Mouse (Mus musculus) forebrain, embryonic 12.5 days (tissue): Measurements from ENCODE around the gene Txlna. TPM values are rescaled to one million over a fixed set of nuclear protein-coding genes. Genes with fewer than 3 reads are reported as not detected.
A peak's percentile ranks its signal among the peaks of the same experiment; 100 is the strongest.

ENCODE experiments used
- ATAC-seq: fragments of 200-750 bp; cut with Nextera tagmentation; 2 replicates; pipeline ENCODE4 v1.8.0; 2017; ENCODE audit warnings: moderate TSS enrichment; ENCODE audit not compliant: low FRiP score
- H3K27ac ChIP-seq: fragments of 300-500 bp; sonication (generic); 2 replicates; pipeline ENCODE4 v1.5.1; 2016; ENCODE audit warnings: mild to moderate bottlenecking
- H3K27me3 ChIP-seq: fragments of 300-500 bp; sonication (generic); 2 replicates; pipeline ENCODE4 v1.6.1; 2016; ENCODE audit warnings: mild to moderate bottlenecking
- H3K36me3 ChIP-seq: fragments of 300-500 bp; sonication (generic); replicated peaks from 2 replicates; pipeline ENCODE4 v1.6.1; 2016; ENCODE audit warnings: mild to moderate bottlenecking
- H3K4me1 ChIP-seq: fragments of 300-500 bp; sonication (generic); 2 replicates; pipeline ENCODE4 v1.6.1; 2016
- H3K4me2 ChIP-seq: fragments of 300-500 bp; sonication (generic); 2 replicates; pipeline ENCODE4 v1.6.1; 2016; ENCODE audit warnings: mild to moderate bottlenecking, moderate library complexity
- H3K4me3 ChIP-seq: fragments of 300-500 bp; sonication (generic); replicated peaks from 2 replicates; pipeline ENCODE4 v1.5.1; 2016; ENCODE audit warnings: mild to moderate bottlenecking
- H3K9ac ChIP-seq: fragments of 300-500 bp; sonication (generic); 2 replicates; pipeline ENCODE4 v1.6.1; 2016; ENCODE audit warnings: mild to moderate bottlenecking
- H3K9me3 ChIP-seq: fragments of 300-500 bp; sonication (generic); 2 replicates; pipeline ENCODE4 v1.6.1; 2016
- WGBS: fragments of 180-500 bp; shearing (Covaris S2); methylation state at CpG from one replicate; pipeline ENCODE4 v1.1.7; 2016; 5-methylcytosine and 5-hydroxymethylcytosine counted together
- polyA plus RNA-seq: library from polyadenylated mRNA; unstranded; fragments of >200 nt; fragmentation: Nextera tagmentation; extraction: Ambion mirVana; gene quantifications from 2 replicates; pipeline ENCODE4 v1.2.1, GENCODE M21; 2016

Txlna gene
- polyA plus RNA-seq, 1 experiment from 2014 or later = 97.1 TPM

- ATAC-seq = no peak
- Histone ChIP-seq H3K9ac (no peak within 1 kb of the TSS), H3K4me1 (peaks cover 9% of the 10 kb centered on the region), H3K4me3 (no peak within 1 kb of the TSS), H3K9me3 (no peaks in the 10 kb centered on the region), H3K27me3 (no peaks in the 10 kb centered on the region), H3K36me3 (peaks cover 31% of the 10 kb centered on the region), H3K4me2 (no peak within 1 kb of the TSS), H3K27ac (no peak within 1 kb of the TSS)
- 85% methylated on average over 6 of the region's 6 CpGs for WGBS
Measured at GRCm38 (mm10) chr4:129614093-129614492, 26.8 kb downstream of the Txlna start, which contains the start of gene Dcdc2b. TSS of gene Dcdc2b (minus strand) at chr4:129614257.

- H3K27me3 ChIP-seq = no peaks in the 10 kb centered on the region
- peaks cover 6% of the 10 kb centered on the region for H3K4me1 ChIP-seq
- WGBS = 79% methylated on average over 4 of the region's 4 CpGs
- no peak for ATAC-seq
- H3K4me2 ChIP-seq = no peak overlapping the region
- no peak overlapping the region for H3K4me3 ChIP-seq
- no peak overlapping the region for H3K9ac ChIP-seq
- H3K27ac ChIP-seq = no peak overlapping the region
- peaks cover 42% of the 10 kb centered on the region for H3K36me3 ChIP-seq
- no peaks in the 10 kb centered on the region for H3K9me3 ChIP-seq
Measured at GRCm38 (mm10) chr4:129610472-129610871, 30.4 kb downstream of the Txlna start.

GRCm38 (mm10) chr4:129610026-129610425, 30.8 kb downstream of the Txlna start:
- Histone ChIP-seq H3K4me3 (no peak overlapping the region), H3K9ac (no peak overlapping the region), H3K9me3 (no peaks in the 10 kb centered on the region), H3K4me1 (peaks cover 6% of the 10 kb centered on the region), H3K36me3 (peaks cover 44% of the 10 kb centered on the region), H3K27me3 (no peaks in the 10 kb centered on the region), H3K4me2 (no peak overlapping the region), H3K27ac (no peak overlapping the region)
- WGBS = 81% methylated on average over 4 of the region's 4 CpGs
- no peak for ATAC-seq

GRCm38 (mm10) chr4:129609139-129609631, 31.7 kb downstream of the Txlna start:
- no peaks in the 10 kb centered on the region for H3K27me3 ChIP-seq
- peaks cover 6% of the 10 kb centered on the region for H3K4me1 ChIP-seq
- no peak for ATAC-seq
- no peak overlapping the region for H3K4me2 ChIP-seq
- WGBS = 83% methylated on average over 12 of the region's 12 CpGs
- H3K9ac ChIP-seq = no peak overlapping the region
- no peak overlapping the region for H3K27ac ChIP-seq
- no peak overlapping the region for H3K4me3 ChIP-seq
- peaks cover 53% of the 10 kb centered on the region for H3K36me3 ChIP-seq
- no peaks in the 10 kb centered on the region for H3K9me3 ChIP-seq

- Histone ChIP-seq H3K27ac (0 out of 2 replicates have a peak overlapping the region, but pooled peaks have one; percentile 36), H3K4me1 (peaks cover 6% of the 10 kb centered on the region), H3K4me3 (no peak overlapping the region), H3K36me3 (peaks cover 59% of the 10 kb centered on the region), H3K4me2 (no peak overlapping the region), H3K9me3 (no peaks in the 10 kb centered on the region), H3K27me3 (no peaks in the 10 kb centered on the region), H3K9ac (no peak overlapping the region)
- 37% methylated on average over 7 of the region's 7 CpGs for WGBS
- peak; percentile 75; the same call in 1 of the 2 replicates for ATAC-seq
Measured at GRCm38 (mm10) chr4:129608426-129609025, 32.3 kb downstream of the Txlna start.

- peak within 1 kb of the TSS; percentile 80 for H3K27ac ChIP-seq
- H3K27me3 ChIP-seq = no peaks in the 10 kb centered on the region
- peak within 1 kb of the TSS; percentile 100 for H3K4me3 ChIP-seq
- ATAC-seq = peak; percentile 93
- peaks cover 45% of the 10 kb centered on the region for H3K36me3 ChIP-seq
- no peaks in the 10 kb centered on the region for H3K9me3 ChIP-seq
- H3K9ac ChIP-seq = peak within 1 kb of the TSS; percentile 94
- H3K4me2 ChIP-seq = peak within 1 kb of the TSS; percentile 87
- WGBS = under 1% methylated on average over 74 of the region's 74 CpGs
- H3K4me1 ChIP-seq = peaks cover 30% of the 10 kb centered on the region
Measured at GRCm38 (mm10) chr4:129600233-129601158, 40.4 kb downstream of the Txlna start, which contains the start of the genes Eif3i and Tmem234. TSS of gene Eif3i (minus strand) at chr4:129600648. TSS of gene Tmem234 (plus strand) at chr4:129600668.

GRCm38 (mm10) chr4:129588865-129589264, 52.0 kb downstream of the Txlna start:
- Histone ChIP-seq H3K9me3 (no peaks in the 10 kb centered on the region), H3K4me3 (no peak overlapping the region), H3K9ac (no peak overlapping the region), H3K36me3 (peaks cover 41% of the 10 kb centered on the region), H3K4me2 (no peak overlapping the region), H3K4me1 (peaks cover 9% of the 10 kb centered on the region), H3K27me3 (no peaks in the 10 kb centered on the region), H3K27ac (no peak overlapping the region)
- WGBS = 87% methylated on average over 4 of the region's 4 CpGs
- no peak for ATAC-seq

- Histone ChIP-seq H3K9me3 (no peaks in the 10 kb centered on the region), H3K27ac (no peak overlapping the region), H3K4me2 (no peak overlapping the region), H3K27me3 (no peaks in the 10 kb centered on the region), H3K4me3 (no peak overlapping the region), H3K9ac (no peak overlapping the region), H3K36me3 (peaks cover 21% of the 10 kb centered on the region), H3K4me1 (peaks cover 9% of the 10 kb centered on the region)
- ATAC-seq = no peak
- 26% methylated on average over 1 of the region's 1 CpGs for WGBS
Measured at GRCm38 (mm10) chr4:129586943-129587342, 53.9 kb downstream of the Txlna start.

- no peak overlapping the region for H3K4me3 ChIP-seq
- peaks cover 10% of the 10 kb centered on the region for H3K36me3 ChIP-seq
- no peaks in the 10 kb centered on the region for H3K9me3 ChIP-seq
- no peak overlapping the region for H3K9ac ChIP-seq
- ATAC-seq = no peak
- H3K4me1 ChIP-seq = peaks cover 9% of the 10 kb centered on the region
- H3K27ac ChIP-seq = no peak overlapping the region
- no peaks in the 10 kb centered on the region for H3K27me3 ChIP-seq
- H3K4me2 ChIP-seq = no peak overlapping the region
- WGBS = 84% methylated on average over 9 of the region's 9 CpGs
Measured at GRCm38 (mm10) chr4:129585773-129586172, 55.1 kb downstream of the Txlna start.

- peaks cover 2% of the 10 kb centered on the region; the same call in 1 of the 2 replicates for H3K36me3 ChIP-seq
- H3K9me3 ChIP-seq = no peaks in the 10 kb centered on the region
- ATAC-seq = peak; percentile 58
Measured at GRCm38 (mm10) chr4:129584884-129585608, 55.8 kb downstream of the Txlna start.

GRCm38 (mm10) chr4:129584370-129584769, 56.5 kb downstream of the Txlna start:
- peaks cover 9% of the 10 kb centered on the region for H3K4me1 ChIP-seq
- H3K9me3 ChIP-seq = no peaks in the 10 kb centered on the region
- no peak overlapping the region for H3K27ac ChIP-seq
- WGBS = 60% methylated on average over 1 of the region's 1 CpGs
- ATAC-seq = no peak
- H3K27me3 ChIP-seq = no peaks in the 10 kb centered on the region
- H3K36me3 ChIP-seq = no peaks in the 10 kb centered on the region
- peak overlapping the region; percentile 44; the same call in 1 of the 2 replicates for H3K4me3 ChIP-seq
- H3K4me2 ChIP-seq = peak overlapping the region; percentile 68
- no peak overlapping the region for H3K9ac ChIP-seq

More at GRCm38 (mm10) chr4:129584884-129585608, 55.8 kb downstream of the Txlna start:
- Histone ChIP-seq H3K4me1 (peaks cover 9% of the 10 kb centered on the region), H3K27ac (no peak overlapping the region), H3K4me3 (peak overlapping the region; percentile 44), H3K9ac (peak overlapping the region; percentile 59), H3K4me2 (peak overlapping the region; percentile 68), H3K27me3 (no peaks in the 10 kb centered on the region)
- 3% methylated on average over 36 of the region's 36 CpGs for WGBS

GRCm38 (mm10) chr4:129582251-129582650, 58.6 kb downstream of the Txlna start:
- H3K9me3 ChIP-seq = no peaks in the 10 kb centered on the region
- no peaks in the 10 kb centered on the region for H3K27me3 ChIP-seq
- no peak overlapping the region for H3K27ac ChIP-seq
- no peak overlapping the region for H3K9ac ChIP-seq
- ATAC-seq = no peak
- no peak overlapping the region for H3K4me3 ChIP-seq
- WGBS = 87% methylated on average over 1 of the region's 1 CpGs
- peaks cover 11% of the 10 kb centered on the region for H3K4me1 ChIP-seq
- no peaks in the 10 kb centered on the region for H3K36me3 ChIP-seq
- no peak overlapping the region for H3K4me2 ChIP-seq
